Mouse (Mus musculus): ENCODE results near the gene Gcnt7.
A peak's percentile ranks its signal among the peaks of the same experiment; 100 is the strongest.

Gene Gcnt7

GRCm38 (mm10) chr2:172458496-172458895 is at the start of gene Gcnt7:
TSS of gene Gcnt7 (minus strand) at chr2:172458596.
- DNase-seq (ENCODE audit: low spot score in 2 of 2): no peak

GRCm38 (mm10) chr2:172506121-172506520 is 47.7 kb upstream of the Gcnt7 start:
- no peak for DNase-seq (ENCODE audit: low spot score in 2 of 2)

- no peak for DNase-seq (ENCODE audit: low spot score in 2 of 2)
Observed at GRCm38 (mm10) chr2:172502168-172502567, 43.8 kb upstream of the Gcnt7 start.

GRCm38 (mm10) chr2:172501341-172501740 is 42.9 kb upstream of the Gcnt7 start:
- DNase-seq (ENCODE audit: low spot score in 2 of 2): no peak

- no peak for DNase-seq (ENCODE audit: low spot score in 2 of 2)
Observed at GRCm38 (mm10) chr2:172500752-172501316, 42.4 kb upstream of the Gcnt7 start.

GRCm38 (mm10) chr2:172498823-172499222 is 40.4 kb upstream of the Gcnt7 start:
- DNase-seq (ENCODE audit: low spot score in 2 of 2): no peak

GRCm38 (mm10) chr2:172496736-172497345 is 38.4 kb upstream of the Gcnt7 start:
- no peak for DNase-seq (ENCODE audit: low spot score in 2 of 2)

GRCm38 (mm10) chr2:172484696-172485370 is 26.4 kb upstream of the Gcnt7 start:
- DNase-seq (ENCODE audit: low spot score in 2 of 2): no peak

GRCm38 (mm10) chr2:172483766-172484413 is 25.5 kb upstream of the Gcnt7 start:
- DNase-seq (ENCODE audit: low spot score in 2 of 2): peak in 1 of 2 experiments; percentile 32

- DNase-seq (ENCODE audit: low spot score in 2 of 2): no peak
Observed at GRCm38 (mm10) chr2:172481654-172482385, 23.4 kb upstream of the Gcnt7 start.

- no peak for DNase-seq (ENCODE audit: low spot score in 2 of 2)
Observed at GRCm38 (mm10) chr2:172480296-172480695, 21.9 kb upstream of the Gcnt7 start.

GRCm38 (mm10) chr2:172477860-172478259 is 19.5 kb upstream of the Gcnt7 start:
- peak in 1 of 2 experiments; percentile 40 for DNase-seq (ENCODE audit: low spot score in 2 of 2)

GRCm38 (mm10) chr2:172477350-172477749 is 19.0 kb upstream of the Gcnt7 start:
- DNase-seq (ENCODE audit: low spot score in 2 of 2): no peak

- DNase-seq (ENCODE audit: low spot score in 2 of 2): no peak
Observed at GRCm38 (mm10) chr2:172476707-172477260, 18.4 kb upstream of the Gcnt7 start.

GRCm38 (mm10) chr2:172474970-172475369 is 16.6 kb upstream of the Gcnt7 start:
- no peak for DNase-seq (ENCODE audit: low spot score in 2 of 2)

GRCm38 (mm10) chr2:172473591-172473990 is 15.2 kb upstream of the Gcnt7 start:
- DNase-seq (ENCODE audit: low spot score in 2 of 2): no peak

- no peak for DNase-seq (ENCODE audit: low spot score in 2 of 2)
Observed at GRCm38 (mm10) chr2:172472318-172472717, 13.9 kb upstream of the Gcnt7 start, which contains the start of gene Fam209. TSS of gene Fam209 (plus strand) at chr2:172472520.

- no peak for DNase-seq (ENCODE audit: low spot score in 2 of 2)
Observed at GRCm38 (mm10) chr2:172468346-172468819, 10.0 kb upstream of the Gcnt7 start.

GRCm38 (mm10) chr2:172467206-172467605 is 8.8 kb upstream of the Gcnt7 start:
- no peak for DNase-seq (ENCODE audit: low spot score in 2 of 2)

GRCm38 (mm10) chr2:172466427-172467132 is 8.2 kb upstream of the Gcnt7 start:
- DNase-seq (ENCODE audit: low spot score in 2 of 2): no peak

GRCm38 (mm10) chr2:172462813-172463212 is 4.4 kb upstream of the Gcnt7 start:
- no peak for DNase-seq (ENCODE audit: low spot score in 2 of 2)
